Mouse (Mus musculus): ENCODE measurements around the gene Cnnm2.

Gene Cnnm2

DNA sequence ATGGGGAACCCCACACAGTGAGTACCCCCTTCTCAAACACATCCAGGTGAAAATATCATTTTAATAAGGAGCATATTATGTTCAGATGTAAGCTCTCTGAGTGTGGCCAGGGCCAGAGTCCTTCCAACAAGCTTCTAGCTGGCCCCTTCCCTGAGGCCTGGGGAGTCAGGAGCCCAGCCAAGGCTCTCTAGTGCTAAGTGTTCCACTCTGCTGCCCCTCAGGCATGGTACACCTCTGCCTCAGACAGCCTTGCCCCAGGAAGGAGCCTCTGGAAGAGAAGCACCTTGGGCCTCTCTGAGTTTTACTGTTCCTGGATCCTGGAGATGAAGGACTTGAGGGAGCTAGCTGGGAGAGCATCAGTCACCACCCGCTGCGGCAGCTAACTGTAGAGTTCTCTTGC lies 118.5 kb downstream of the Cnnm2 start:
- DNase-seq (ENCODE audit: extremely low read depth, low read depth) = no peak

DNA sequence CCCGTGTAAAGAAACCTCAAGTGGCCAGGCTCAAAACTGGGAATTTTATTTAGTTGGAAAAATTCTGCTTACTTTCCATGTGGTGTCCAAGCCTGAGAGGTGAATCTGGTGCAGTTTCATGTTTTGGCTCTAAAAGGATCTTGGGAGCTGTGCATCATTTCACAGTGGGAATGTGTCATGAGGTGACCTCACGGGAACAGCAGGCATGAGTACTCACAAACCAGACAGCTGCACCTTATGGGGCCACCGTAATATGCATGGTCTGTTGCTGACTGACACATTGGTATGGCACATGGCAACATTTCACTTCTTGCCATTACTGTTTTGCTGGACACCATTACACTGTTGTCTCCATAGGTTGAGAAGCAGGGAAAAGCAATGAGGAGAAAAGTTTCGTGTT lies 124.0 kb downstream of the Cnnm2 start:
- DNase-seq (ENCODE audit: extremely low read depth, low read depth) = no peak

DNA sequence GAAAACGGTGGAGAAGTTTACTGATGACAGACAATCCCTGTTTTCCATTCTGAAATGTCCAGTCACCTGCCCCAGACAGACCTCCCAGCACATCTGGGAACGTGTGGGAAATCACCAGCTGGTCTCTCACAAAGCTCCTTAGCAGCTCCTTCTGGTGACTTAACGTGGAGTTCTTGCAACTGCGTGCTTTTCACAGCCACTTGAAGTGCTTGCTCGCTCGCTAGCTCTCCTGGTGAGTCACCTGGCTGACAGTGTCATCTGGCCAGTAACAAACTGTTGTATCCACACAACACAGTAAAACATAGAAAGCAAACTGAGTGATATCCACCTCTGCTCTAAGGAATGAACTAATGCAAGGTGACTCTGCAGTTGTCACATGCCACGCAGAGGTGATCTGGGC lies 125.4 kb downstream of the Cnnm2 start:
- DNase-seq (ENCODE audit: extremely low read depth, low read depth) = no peak

DNA sequence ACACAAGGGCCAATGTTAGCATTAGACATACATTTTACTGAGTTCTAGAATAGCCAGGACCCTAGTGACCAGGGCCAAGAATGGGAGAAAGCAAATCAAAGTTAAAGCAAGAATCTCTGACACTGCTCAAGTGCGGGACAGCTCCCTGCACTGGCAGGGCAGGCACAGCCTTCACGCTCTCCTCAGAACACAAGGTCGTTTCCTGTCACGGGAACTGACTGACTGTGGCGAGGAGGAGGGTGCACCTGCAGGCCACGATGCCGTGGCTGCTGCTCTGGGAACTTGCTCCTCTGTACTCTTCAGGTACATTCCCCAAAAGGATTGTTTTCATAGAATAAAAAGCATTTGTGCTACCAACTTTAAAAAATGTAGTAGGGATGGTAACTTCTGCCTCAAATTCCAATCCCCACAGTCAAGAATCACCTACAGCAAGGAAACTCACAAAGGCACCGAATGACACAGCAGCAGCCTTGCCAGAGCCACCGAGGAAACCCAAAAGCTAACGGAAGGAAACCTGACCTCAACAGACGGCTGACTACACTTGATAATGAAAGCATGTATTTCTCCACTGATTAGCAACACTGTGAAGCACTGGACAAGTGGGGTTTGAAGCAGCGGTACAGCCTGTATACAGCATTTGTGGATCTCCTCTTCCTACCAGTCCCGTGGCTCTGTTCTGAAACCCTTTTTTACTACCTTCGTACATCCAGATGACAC lies 126.6 kb downstream of the Cnnm2 start:
- DNase-seq (ENCODE audit: extremely low read depth, low read depth) = peak; percentile 98

DNA sequence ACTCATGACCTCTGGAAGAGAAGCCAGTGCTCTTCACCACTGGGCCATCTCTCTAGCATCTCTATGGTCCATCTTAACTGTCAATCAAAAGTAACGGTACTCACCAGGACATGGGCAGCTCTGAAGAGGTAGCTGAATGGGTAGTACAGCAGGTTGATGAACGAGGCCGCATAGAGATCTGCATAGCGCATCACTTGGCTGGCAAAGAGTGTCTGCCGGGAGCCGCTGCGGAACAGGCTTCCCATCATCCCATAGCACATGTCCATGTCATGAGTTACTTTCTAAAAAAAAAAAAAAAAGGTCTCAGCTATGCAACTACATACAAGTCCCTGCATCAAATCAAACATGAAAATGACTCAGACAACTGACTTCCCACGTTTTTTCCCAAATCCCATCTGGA lies 128.3 kb downstream of the Cnnm2 start:
- DNase-seq (ENCODE audit: extremely low read depth, low read depth) = no peak

DNA sequence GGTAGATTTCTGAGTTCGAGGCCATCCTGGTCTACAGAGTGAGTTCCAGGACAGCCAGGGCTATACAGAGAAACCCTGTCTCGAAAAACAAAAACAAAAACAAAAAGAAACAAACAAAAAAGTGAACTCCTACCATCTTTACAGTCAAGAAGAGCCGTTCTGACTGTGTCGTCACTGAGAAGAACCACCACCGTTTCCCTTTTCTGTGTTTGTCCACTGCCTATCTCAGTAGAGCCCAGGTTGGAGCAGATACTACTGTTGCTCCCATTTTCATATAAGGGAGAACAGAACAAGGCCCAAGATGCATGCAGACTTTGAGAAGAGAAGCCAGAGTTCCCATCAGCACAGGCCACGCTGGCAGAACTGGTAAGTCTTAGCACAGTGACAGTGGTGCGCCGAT lies 129.3 kb downstream of the Cnnm2 start:
- peak; percentile 48 for DNase-seq (ENCODE audit: extremely low read depth, low read depth)

DNA sequence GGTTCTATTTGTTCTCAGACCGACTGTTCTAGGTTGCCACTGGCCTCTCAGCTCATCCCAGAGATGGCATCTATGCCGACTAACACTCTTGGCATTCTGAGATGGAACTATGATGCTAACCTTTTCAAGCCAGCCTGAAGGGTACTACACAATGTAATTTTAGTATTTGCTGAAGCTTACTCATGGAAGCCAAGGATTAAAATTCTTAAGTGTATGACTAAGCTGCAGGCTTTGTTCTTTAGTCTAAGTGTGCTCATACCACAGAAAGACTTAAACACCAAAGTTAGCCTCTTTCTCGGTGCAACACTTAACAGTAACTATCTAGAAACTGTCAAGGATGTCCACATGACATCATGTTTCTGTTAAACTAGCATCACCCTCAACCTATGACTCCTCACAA lies 131.5 kb downstream of the Cnnm2 start:
- DNase-seq (ENCODE audit: extremely low read depth, low read depth) = no peak

DNA sequence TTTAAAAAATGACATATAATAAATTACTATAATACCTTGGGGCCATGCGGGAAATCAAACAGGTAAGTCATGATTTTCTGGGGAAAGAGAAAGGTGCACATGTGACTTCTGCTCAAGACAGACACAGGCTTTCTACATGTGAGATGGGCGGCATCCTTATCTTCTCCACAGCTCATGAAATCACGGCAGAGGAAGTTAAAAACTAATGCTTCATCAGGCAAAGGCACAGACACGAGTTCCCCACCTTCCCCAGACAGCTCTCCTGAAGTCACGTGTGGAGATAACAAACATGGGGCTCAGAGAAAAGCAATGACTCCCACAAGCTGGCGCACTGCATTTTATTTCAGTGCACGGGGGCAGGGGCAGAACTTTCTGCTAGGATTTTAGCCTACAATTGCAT lies 132.1 kb downstream of the Cnnm2 start:
- no peak for DNase-seq (ENCODE audit: extremely low read depth, low read depth)

DNA sequence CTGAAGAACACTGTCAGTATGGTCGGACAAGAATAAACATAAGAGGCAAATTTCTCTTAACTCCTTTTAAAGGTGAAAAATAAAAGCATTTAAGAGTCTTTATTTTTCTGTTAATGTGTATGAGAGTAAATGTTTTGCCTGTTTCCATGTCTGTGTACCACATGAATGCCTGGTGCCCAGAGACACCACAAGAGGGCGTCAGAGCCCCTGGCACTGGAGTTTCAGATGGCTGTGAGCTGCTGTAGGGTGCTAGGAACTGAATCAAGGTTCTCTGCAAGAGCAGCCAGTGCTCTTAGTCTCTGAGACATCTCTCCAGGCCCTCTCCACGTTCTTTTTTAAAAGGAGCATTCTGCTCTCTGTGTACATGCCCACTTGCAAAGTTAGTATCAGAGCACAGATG lies 135.7 kb downstream of the Cnnm2 start:
- DNase-seq (ENCODE audit: extremely low read depth, low read depth) = no peak

DNA sequence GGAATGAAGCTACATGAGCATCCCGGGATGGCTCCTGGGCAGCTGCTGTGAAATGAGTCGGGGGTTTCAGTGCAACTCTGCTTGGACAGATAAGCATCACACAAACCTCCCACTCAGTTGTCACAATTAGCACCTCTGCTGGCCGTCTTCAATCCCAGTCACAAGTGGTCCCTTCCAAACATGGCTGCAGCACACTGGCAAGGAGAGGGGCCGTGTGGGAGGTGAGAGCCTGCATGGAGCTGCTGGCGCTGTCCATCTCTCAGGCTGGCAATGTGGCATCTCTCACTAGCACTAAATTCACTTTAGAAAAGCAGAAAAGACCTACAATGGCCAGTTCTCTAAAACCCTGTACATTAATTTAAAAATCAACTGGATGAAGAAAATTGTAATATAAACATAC lies 136.8 kb downstream of the Cnnm2 start:
- no peak for DNase-seq (ENCODE audit: extremely low read depth, low read depth)

DNA sequence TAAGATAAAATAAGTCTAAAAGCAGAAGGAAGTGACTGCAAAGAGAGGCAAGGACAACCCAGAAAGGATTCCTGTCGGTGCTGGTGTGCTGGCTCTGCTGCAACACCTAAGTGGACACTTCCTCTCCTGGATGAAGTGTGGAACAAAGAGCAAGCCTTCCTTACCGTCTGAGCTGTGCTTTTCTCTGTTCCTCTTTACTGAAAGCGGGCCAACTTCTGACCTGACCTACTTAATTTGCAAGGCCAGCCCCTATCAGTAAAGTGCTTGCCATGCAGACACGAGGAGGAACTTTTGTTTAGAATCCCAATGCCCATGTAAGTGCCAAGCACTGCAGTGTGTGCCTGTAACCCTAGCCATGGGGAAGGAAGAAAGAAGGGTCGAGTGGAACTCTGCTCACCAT lies 137.9 kb downstream of the Cnnm2 start:
- no peak for DNase-seq (ENCODE audit: extremely low read depth, low read depth)

DNA sequence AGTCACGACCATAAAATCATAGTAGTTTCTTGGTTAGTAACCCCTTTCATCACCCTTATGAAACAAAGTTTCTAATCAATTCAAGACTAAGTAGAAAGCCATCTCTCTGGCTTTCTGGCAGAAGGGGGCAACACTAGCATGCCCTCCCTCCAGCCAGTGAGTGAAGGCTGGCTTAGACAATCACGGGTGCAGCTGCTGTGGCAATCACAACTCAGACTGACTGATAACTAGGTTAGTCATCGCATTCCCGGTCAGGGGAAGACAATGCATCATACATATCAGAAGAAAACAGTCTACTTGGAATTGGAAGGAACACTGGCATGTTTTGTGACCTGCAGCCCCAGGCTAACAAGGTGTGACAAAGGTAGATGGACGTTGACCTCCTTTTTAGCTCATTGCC lies 138.5 kb downstream of the Cnnm2 start:
- no peak for DNase-seq (ENCODE audit: extremely low read depth, low read depth)

DNA sequence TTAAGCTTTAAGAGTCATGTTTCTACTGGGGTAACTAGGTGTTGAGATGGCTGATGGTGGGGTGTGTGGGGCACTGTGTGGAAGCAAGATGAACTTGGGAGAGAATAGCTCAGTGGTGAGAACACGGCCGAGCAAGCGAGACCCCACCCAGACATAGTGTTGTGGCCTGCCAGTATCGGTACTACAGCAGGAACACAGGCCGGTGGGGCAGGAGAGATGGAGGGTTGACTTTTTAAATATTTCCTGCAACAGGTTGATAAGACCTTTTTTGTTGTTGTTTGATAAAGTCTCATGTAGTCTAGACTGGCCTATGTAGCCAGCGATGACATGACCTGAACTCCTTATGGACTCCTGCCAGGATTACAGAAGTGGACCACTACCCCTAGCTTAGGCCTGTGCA lies 139.4 kb downstream of the Cnnm2 start:
- DNase-seq (ENCODE audit: extremely low read depth, low read depth) = no peak

DNA sequence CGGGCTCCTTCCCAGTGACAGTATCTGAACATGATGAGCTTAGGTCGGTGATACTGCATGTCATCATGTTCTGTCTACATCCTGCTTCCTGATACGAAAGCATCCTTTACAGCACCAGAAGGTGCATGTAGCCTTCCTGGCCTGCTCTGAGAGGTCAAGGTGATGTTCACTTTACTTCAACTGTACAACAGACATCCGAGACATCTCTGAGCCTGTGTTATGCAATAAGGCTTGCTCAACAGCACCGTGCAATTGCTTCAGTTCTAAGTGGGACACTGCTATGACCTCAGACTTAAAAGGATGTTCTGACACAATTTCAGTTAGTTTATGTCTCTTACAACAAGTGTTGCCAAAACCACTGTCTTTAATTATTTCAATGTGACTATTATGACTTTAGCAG lies 139.9 kb downstream of the Cnnm2 start:
- DNase-seq (ENCODE audit: extremely low read depth, low read depth) = no peak

DNA sequence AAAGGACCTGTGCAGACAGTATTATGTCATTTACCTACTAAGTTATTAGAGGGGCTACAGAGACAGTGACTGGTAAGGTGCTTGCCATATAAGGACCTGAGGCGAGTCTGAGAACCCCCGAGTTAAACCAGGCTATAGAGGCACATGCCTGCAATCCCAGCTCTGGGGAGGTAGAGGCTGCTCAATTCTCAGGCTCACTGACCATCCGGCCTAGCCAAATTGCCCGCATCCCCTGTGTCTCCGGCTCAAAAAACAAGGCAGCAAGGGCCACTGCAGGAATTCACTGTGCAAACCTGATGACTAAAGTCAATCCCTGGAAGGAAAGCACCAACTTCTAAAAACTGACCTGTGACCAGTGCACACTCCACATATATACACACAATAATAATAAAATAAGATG lies 142.0 kb downstream of the Cnnm2 start:
- no peak for DNase-seq (ENCODE audit: extremely low read depth, low read depth)

DNA sequence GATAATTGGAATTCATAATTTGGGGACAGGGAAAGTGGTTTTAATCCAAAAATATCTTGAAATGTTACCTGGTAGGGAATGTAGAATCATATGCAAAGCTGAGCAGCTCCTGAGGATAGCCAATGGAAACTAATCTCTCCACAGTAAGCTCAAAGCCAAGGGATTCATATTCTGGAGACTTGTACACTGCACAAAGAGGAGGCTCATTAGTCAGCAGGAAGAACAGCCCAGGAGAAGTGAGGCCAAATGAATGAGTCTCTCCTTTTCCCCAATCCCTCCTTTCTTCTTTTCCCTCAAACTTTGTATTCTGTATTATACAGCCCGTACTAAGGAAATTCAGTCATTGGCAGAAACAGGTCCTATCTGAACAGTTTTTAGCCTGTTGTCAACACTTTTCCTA lies 143.5 kb downstream of the Cnnm2 start:
- no peak for DNase-seq (ENCODE audit: extremely low read depth, low read depth)

DNA sequence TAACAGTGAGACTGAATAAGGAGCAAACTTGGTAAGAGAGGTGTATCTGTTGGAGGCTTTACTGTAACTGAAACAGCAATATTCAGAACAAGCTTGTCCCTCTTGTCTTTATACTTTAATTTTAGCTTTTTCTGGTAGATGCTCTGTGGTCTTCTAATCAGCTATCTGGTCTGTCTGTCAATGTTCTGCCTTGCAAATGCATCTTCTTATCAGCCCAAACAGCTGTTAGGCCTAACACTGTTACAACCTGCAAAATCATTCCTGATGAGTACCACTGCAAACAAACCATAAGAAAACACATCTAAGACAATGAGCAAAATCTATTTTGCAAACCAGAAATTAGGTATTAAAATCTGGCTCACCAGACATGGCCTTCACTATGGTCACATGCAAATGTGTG lies 144.0 kb downstream of the Cnnm2 start:
- DNase-seq (ENCODE audit: extremely low read depth, low read depth) = peak; percentile 85

DNA sequence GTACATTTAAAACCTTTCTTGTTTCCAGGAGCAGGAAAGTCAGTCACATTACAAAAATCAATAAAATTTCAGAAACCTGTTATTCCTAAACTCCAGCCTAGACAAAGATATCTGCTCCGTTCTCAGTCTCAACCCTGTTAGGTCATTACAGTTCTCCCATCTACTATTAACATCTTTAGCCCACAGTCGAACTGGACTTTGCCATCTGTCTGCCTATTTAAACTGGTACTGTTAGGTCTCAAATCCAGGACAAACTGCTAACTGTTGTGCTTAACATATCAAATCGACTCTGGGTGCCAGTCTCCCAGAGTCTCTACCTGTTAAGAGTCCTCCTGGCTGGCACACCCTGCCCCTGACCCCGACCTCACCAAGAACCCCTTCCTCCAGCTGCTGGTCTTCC lies 144.6 kb downstream of the Cnnm2 start:
- DNase-seq (ENCODE audit: extremely low read depth, low read depth) = no peak

DNA sequence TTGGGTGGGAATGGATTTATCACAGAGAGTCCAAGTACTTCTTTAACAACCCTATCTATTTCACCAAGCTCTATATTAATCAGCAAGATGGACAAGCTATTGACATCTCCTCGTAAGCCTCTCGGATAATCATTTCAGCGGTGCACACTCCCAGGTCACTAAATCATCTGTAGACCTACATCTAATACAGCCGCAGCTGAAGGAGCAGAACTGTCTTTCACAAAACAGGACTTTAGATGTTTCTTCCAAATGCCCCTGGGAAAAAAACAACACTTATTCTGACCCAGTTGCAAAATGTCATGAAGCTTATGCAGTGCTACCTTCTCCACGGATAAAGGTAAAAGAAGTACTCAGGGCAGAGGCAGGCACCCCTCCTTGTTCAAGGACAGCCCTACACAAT lies 146.8 kb downstream of the Cnnm2 start:
- DNase-seq (ENCODE audit: extremely low read depth, low read depth) = no peak

DNA sequence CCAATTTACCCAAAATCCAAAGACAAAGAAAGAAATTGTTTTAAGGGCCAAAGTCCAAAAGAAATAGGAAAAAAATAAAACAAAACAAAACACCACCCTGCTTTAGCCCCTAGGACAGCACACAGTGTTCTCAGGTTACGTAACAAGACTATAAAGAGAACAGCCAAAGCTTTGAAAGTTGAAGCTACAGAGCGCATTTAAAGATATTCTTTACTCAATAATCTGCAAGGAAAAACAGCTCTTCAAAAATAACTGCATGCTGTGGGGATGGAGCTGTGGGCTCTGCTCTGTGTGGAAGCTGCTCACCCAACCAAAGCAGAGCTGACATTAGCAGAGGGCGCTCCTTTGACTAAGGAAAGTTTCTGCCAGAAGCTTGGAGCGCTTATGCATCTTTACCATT lies 147.6 kb downstream of the Cnnm2 start:
- no peak for DNase-seq (ENCODE audit: extremely low read depth, low read depth)

DNA sequence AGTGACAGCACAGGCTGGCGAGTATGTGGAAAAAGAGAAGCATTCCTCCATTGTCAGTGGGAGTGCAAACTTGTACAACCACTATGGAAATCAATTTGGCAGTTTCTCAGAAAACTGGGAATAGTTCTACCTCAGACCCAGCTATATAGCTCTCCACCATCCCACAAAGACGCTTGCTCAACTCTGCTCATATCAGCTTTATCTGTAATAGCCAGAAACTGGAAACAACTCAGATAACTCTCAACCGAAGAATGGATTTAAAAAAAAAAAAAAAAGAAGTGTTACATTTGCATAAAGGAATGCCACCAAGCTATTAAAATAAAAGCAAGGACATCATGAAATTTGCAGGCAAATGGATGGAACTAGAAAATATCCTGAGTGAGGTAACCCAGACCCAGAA lies 150.1 kb downstream of the Cnnm2 start:
- no peak for DNase-seq (ENCODE audit: extremely low read depth, low read depth)

DNA sequence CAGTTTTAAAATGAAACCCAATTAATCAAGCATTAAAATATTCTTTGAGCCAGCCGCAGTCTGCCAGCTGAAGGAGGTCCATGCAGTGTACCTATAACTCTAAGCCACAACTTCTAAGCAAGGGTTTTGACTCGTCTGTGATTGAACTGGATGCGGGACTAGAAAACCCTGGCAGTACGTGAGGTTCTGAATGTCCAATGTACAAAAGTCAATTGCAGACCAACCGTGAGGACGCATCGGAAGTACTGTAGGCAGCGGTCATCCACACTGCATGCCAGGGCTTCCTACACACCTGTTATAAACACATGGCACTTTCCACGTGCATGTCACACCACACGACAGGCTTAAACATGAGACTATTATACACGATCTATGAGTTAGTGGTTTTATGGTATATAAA lies 152.2 kb downstream of the Cnnm2 start:
- no peak for DNase-seq (ENCODE audit: extremely low read depth, low read depth)

DNA sequence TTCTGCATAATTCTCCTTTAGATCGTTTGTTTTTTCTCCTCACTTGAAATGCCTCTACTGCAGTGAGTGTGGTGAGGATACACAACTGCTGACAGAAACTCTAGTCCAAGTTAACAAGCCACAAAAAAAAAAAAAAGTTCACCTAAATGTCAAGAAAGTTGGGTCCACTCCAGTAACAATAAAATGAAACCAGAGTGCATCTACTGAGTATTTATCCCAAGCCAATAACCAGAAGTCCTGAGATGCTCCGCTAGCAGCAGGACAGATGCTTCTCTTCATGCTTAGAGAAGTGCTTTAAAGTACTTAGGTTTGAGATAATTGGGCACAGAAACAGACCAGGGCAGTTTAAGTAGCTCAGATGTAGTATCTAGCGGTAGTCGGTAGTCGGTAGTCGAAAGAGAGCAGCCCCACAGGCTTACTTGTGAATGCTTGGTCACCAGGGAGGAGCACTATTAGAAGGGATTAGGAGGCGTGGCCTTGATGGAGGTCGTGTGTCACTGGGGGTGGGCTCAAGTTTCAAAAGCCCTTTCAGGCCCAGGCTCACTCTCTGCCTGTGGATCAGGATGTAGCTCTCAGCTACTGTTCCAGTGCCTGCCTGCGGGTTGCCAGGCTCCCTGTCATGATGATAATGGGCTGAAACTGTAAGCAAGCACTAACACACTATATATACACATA lies 154.1 kb downstream of the Cnnm2 start:
- DNase-seq (ENCODE audit: extremely low read depth, low read depth) = no peak
